Comparison of ENCODE assay signal across 21 mouse cellular contexts in genomic region chr7:132875391-132876086, GRCm38 (mm10). TPM values are rescaled to one million over a fixed set of nuclear protein-coding genes. Genes with fewer than 3 reads are reported as not detected.
A peak's percentile ranks its signal among the peaks of the same experiment; 100 is the strongest.
DNase-seq lines count a peak whose midpoint lies in the region; ATAC-seq and TF ChIP-seq lines count a peak whose summit lies in the region.
"Had no signal": no experiment of that assay in that cellular context is flagged by ENCODE, and none has a peak within 500 bp of the region (broad histone marks: within the 10 kb centered on the region; RNA-seq: fewer than 3 reads in every experiment).

No protein-coding gene starts in this region.

- intact Hi-C loops in left cerebral cortex, postnatal 14 days (cut with DNase I) = loop anchor here (10.0 kb wide), 1 partner anchor 769 kb away; no protein-coding TSS in a partner anchor

- peaks cover 18% of the 10 kb centered on the region for H3K36me3 ChIP-seq in kidney, adult 2 months (ENCODE audit: control insufficient read depth, insufficient read depth, low read length)
- peaks cover 65% of the 10 kb centered on the region for H3K36me3 ChIP-seq in kidney, embryonic 16.5 days (ENCODE audit: insufficient read depth, low read length)

- no peaks in the 10 kb centered on the region for H3K27me3 ChIP-seq in Patski
- H3K27me3 ChIP-seq in kidney, adult 2 months (replicated peaks; ENCODE audit: control insufficient read depth, insufficient read depth, low read length) = no peaks in the 10 kb centered on the region
- no peaks in the 10 kb centered on the region for H3K27me3 ChIP-seq in kidney, embryonic 16.5 days (ENCODE audit: insufficient read depth, low read length)
- no peaks in the 10 kb centered on the region for H3K27me3 ChIP-seq in cerebellum, adult 2 months (ENCODE audit: control insufficient read depth, insufficient read depth, low read length)
- H3K27me3 ChIP-seq: CH12.LX; forebrain, embryonic 13.5 days; heart, embryonic 12.5 days; hindbrain, embryonic 15.5 days had no signal

- no peak overlapping the region for H3K4me2 ChIP-seq in kidney, embryonic 16.5 days (replicated peaks; ENCODE audit: low read depth, low read length)
- H3K4me2 ChIP-seq: forebrain, embryonic 13.5 days; heart, embryonic 12.5 days; hindbrain, embryonic 15.5 days had no signal

- POLR2A ChIA-PET in Patski (lab: Charles Lee) = interaction anchor here (0.6 to 0.8 kb wide), 2 partner anchors 43 to 59 kb away, joined by 3 read pairs; no protein-coding TSS in a partner anchor

- no peak for TF ChIP-seq CTCF in Patski (IDR thresholded peaks at IDR 0.05)
- TF ChIP-seq CTCF in kidney, adult 2 months (conservative IDR thresholded peaks at IDR 0.05; ENCODE audit: insufficient read depth, insufficient read length, low read depth, low read length) = no peak
- no peak for TF ChIP-seq CTCF in cerebellum, adult 2 months (IDR thresholded peaks at IDR 0.05; ENCODE audit: borderline replicate concordance, insufficient read depth, low read depth, low read length)

- H3K27ac ChIP-seq in kidney, adult 2 months (ENCODE audit: insufficient read depth, low read depth, low read length) = peak overlapping the region; percentile 88
- H3K27ac ChIP-seq in kidney, embryonic 16.5 days (ENCODE audit: low read length) = peak overlapping the region; percentile 79
- H3K27ac ChIP-seq in cerebellum, adult 2 months (ENCODE audit: insufficient read depth, low read length) = no peak overlapping the region
- H3K27ac ChIP-seq: embryonic facial prominence, embryonic 10.5 days; forebrain, embryonic 13.5 days; heart, adult 2 months; hindbrain, embryonic 10.5 days; hindbrain, embryonic 15.5 days had no signal

- H3K9ac ChIP-seq in kidney, embryonic 16.5 days (replicated peaks; ENCODE audit: low read length) = no peak overlapping the region
- H3K9ac ChIP-seq: forebrain, embryonic 13.5 days; forebrain, postnatal 0 days; heart, embryonic 12.5 days; hindbrain, embryonic 15.5 days had no signal

- no peak overlapping the region for H3K4me3 ChIP-seq in kidney, adult 2 months (ENCODE audit: insufficient read depth, low read depth, low read length)
- H3K4me3 ChIP-seq in kidney, embryonic 16.5 days (ENCODE audit: low read length) = no peak overlapping the region
- no peak overlapping the region for H3K4me3 ChIP-seq in cerebellum, adult 2 months (replicated peaks; ENCODE audit: insufficient read depth, low read depth, low read length)
- H3K4me3 ChIP-seq: embryonic facial prominence, embryonic 10.5 days; forebrain, embryonic 13.5 days; heart, adult 2 months; heart, embryonic 12.5 days; hindbrain, embryonic 10.5 days; hindbrain, embryonic 15.5 days had no signal

- H3K4me1 ChIP-seq in kidney, adult 2 months (ENCODE audit: control insufficient read depth, insufficient read depth, low read length) = peaks cover 15% of the 10 kb centered on the region
- peaks cover 5% of the 10 kb centered on the region; the same call in 1 of the 2 replicates for H3K4me1 ChIP-seq in kidney, embryonic 16.5 days (ENCODE audit: insufficient read depth, low read length)
- no peaks in the 10 kb centered on the region for H3K4me1 ChIP-seq in cerebellum, adult 2 months (ENCODE audit: control insufficient read depth, insufficient read depth, low read length)
- H3K4me1 ChIP-seq: embryonic facial prominence, embryonic 10.5 days; forebrain, embryonic 13.5 days; heart, embryonic 12.5 days; hindbrain, embryonic 10.5 days; hindbrain, embryonic 15.5 days had no signal

- DNase-seq in Patski (ENCODE audit: low read depth, low spot score) = no peak
- peak; percentile 93 for DNase-seq in kidney, adult 2 months
- peak; percentile 70 to 86 for DNase-seq in kidney, postnatal 25 days
- no peak for DNase-seq in cerebellum, adult 2 months
- DNase-seq in embryo, embryonic 10.5 days (ENCODE audit: low spot score) = no peak
- no peak for DNase-seq in testis, postnatal 14 days (ENCODE audit: low spot score)
- no peak for DNase-seq in left cerebral cortex, postnatal 14 days (ENCODE audit: low spot score in 2 of 2)
- DNase-seq: adrenal gland, adult 2 months; adrenal gland, postnatal 36 days; cerebellum, adult 8-10 months; cerebellum, postnatal 14 days; forebrain, postnatal 0 days; gastrocnemius, postnatal 14 days; heart, adult 2 months had no signal

- TF ChIP-seq POLR2A in kidney, adult 2 months (IDR thresholded peaks at IDR 0.05; ENCODE audit: low read depth, low read length) = no peak
- TF ChIP-seq POLR2A in cerebellum, adult 2 months (IDR thresholded peaks at IDR 0.05; ENCODE audit: borderline replicate concordance, insufficient read depth, low read length) = no peak

- peak; percentile 67 for ATAC-seq in Patski
- peak; percentile 75 for ATAC-seq in kidney, embryonic 16.5 days (ENCODE audit: low FRiP score, low TSS enrichment)
- ATAC-seq: forebrain, embryonic 13.5 days; forebrain, postnatal 0 days had no signal

- 26% methylated on average over 2 of the region's 2 CpGs for WGBS in kidney, adult 2 months
- 65% methylated on average over 2 of the region's 2 CpGs for WGBS in kidney, embryonic 16.5 days
- WGBS in cerebellum, adult 2 months = 91% methylated on average over 2 of the region's 2 CpGs

- no peaks in the 10 kb centered on the region for H3K9me3 ChIP-seq in kidney, embryonic 16.5 days (ENCODE audit: low read length)
- H3K9me3 ChIP-seq: embryonic facial prominence, embryonic 10.5 days; forebrain, embryonic 13.5 days; heart, embryonic 12.5 days; hindbrain, embryonic 10.5 days; hindbrain, embryonic 15.5 days had no signal

- in situ Hi-C loops in Patski (cut with MboI; ENCODE audit: low pct_unique_long_range_greater_than_20kb) = no loop called here

- CTCF ChIA-PET in Patski (lab: Charles Lee) = interaction anchor here (1.1 to 3.0 kb wide), 4 partner anchors 22 to 64 kb away, joined by 3 to 7 read pairs (median 5); partner anchors contain the start of gene Eef1akmt2

RNA-seq across cellular contexts. Expression of gene Abraxas2, which starts 16.5 kb away (rescaled TPM):
- 40.5 TPM for polyA plus RNA-seq in Patski (2021)
- polyA plus RNA-seq in kidney, adult 2 months (2012; rRNA removed) = 15.7 and 17.9 TPM in 2 replicates
- polyA plus RNA-seq in kidney, embryonic 16.5 days (2015; fragmentation: Nextera tagmentation; extraction: Ambion mirVana) = 34.2 and 40.8 TPM in 2 replicates
- polyA plus RNA-seq in cerebellum, adult 2 months (2012; rRNA removed) = 28.8 and 28.9 TPM in 2 replicates
- total RNA-seq in left cerebral cortex, postnatal 14 days (2021) = 10 to 100 TPM; 24.9 to 28.2 TPM

RNA-seq across cellular contexts. Expression of gene Eef1akmt2, which starts 23.1 kb away (rescaled TPM):
- polyA plus RNA-seq in Patski (2021) = 42.7 TPM
- polyA plus RNA-seq in kidney, adult 2 months (2012; rRNA removed) = 7.7 and 13.0 TPM in 2 replicates
- 64.9 and 71.2 TPM in 2 replicates for polyA plus RNA-seq in kidney, embryonic 16.5 days (2015; fragmentation: Nextera tagmentation; extraction: Ambion mirVana)
- polyA plus RNA-seq in cerebellum, adult 2 months (2012; rRNA removed) = 44.7 and 46.3 TPM in 2 replicates
- total RNA-seq in left cerebral cortex, postnatal 14 days (2021) = 10 to 100 TPM; 29.3 to 31.2 TPM

RNA-seq across cellular contexts. Expression of gene Zranb1, which starts 55.4 kb away (rescaled TPM):
- polyA plus RNA-seq in Patski (2021) = 22.9 TPM
- polyA plus RNA-seq in kidney, adult 2 months (2012; rRNA removed) = 6.8 and 8.2 TPM in 2 replicates
- 9.6 and 10.0 TPM in 2 replicates for polyA plus RNA-seq in kidney, embryonic 16.5 days (2015; fragmentation: Nextera tagmentation; extraction: Ambion mirVana)
- polyA plus RNA-seq in cerebellum, adult 2 months (2012; rRNA removed) = 43.0 and 46.0 TPM in 2 replicates
- 10 to 100 TPM; 34.7 to 34.9 TPM for total RNA-seq in left cerebral cortex, postnatal 14 days (2021)

Comparison
In these comparisons a context has a peak if more than half of its experiments do, and no peak if none do; other contexts are left out.
1. DNase-seq: peak in kidney, adult 2 months (single experiment) and kidney, postnatal 25 days (2 of 2); none in Patski (single experiment), cerebellum, adult 2 months (0 of 2), embryo, embryonic 10.5 days (single experiment), testis, postnatal 14 days (single experiment) and left cerebral cortex, postnatal 14 days (0 of 2).